Mouse (Mus musculus) kidney, adult 8-10 months (tissue): ENCODE data around the gene Pih1d1.

Experiments
- DNase-seq, 2 experiments: peaks; one replicate each; pipeline ENCODE4 v3.0.0; 2022

Pih1d1 gene

DNA sequence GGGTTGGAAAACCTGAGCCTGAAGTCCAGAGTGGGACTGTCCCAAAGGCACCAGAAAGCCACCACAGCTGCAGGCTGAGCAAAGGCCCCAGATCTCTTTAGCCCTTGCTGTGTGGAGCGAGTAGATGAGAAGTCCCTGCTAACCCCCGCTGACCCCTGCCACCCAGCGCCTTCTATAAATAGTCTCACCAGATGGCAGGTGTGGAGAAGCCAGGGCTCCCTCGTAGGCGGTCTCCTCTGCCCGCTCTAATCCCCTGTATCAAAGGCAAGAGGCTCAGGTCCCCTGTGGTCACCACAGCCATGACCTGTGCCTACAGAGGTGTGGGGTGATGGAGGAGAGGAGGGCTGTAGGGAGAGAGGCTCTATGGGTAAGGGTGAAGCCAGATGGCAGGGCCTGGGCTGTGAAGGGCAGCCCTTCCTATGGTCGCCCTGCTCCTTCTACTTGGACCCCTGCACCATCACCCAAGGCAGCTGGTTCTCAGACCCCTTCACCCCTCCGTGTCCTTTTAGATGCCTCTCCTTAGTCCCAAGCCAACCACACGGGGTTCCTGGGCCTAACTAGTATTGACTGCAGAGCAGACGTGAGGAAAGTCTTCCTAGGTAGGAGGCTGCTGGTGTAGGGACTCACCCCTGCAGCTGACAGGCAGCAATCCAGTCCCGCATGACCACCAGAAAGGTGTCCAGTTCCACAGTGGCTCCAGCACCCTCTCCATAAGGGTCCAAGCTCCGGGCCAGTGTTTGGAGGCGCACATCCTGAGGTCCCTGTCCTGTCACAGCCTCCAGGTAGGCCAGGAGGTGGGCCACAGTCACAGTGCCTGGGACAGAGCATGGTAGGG lies 41.5 kb downstream of the Pih1d1 start:
- DNase-seq = no peak

- DNase-seq = no peak
These were observed 42.1 kb downstream of the Pih1d1 start for GRCm38 (mm10) chr7:45196176-45196535.

DNA sequence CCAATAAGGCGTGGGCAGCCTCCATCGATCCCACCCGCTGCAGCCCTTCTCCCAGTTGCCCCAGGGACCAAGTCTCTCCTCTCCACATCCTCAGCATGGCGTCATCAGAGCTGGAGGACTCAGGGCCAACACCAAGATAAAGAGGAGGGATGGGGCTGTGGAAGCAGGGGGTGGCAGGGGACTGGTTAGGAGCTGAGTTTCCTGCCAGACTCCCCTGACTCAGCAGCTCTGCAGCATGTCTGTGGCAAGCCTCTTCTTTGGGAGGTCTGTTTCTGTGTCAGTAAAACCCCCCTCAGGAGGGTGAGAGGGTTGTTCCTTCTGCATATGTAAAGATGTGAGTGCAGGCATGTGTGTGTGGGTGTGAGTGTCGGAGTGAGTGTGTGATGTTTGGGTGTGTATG lies 42.9 kb downstream of the Pih1d1 start:
- no peak for DNase-seq

DNA sequence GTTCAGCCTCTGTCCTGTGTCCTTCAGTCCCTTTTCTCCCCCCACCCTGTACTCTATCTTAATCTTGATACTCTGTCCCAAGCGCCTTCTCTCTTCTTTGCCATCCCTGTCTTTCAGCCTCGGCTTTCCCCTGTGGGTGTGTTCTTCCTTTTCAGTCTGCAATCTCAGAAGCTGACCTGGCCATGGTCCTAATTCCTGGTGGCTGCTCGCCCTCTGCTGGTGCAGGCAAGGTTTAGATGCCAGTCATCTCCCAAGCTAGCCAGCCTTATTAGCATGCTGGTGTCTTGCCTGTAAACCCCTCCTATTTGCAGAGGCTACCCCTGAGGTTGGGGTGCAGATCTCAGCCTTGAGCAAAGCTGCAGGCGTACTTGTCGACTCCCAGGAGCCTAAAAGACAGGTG lies 44.3 kb downstream of the Pih1d1 start:
- DNase-seq = peak; percentile 54 to 78

GRCm38 (mm10) chr7:45198961-45199360 lies 44.9 kb downstream of the Pih1d1 start:
- DNase-seq = no peak

DNA sequence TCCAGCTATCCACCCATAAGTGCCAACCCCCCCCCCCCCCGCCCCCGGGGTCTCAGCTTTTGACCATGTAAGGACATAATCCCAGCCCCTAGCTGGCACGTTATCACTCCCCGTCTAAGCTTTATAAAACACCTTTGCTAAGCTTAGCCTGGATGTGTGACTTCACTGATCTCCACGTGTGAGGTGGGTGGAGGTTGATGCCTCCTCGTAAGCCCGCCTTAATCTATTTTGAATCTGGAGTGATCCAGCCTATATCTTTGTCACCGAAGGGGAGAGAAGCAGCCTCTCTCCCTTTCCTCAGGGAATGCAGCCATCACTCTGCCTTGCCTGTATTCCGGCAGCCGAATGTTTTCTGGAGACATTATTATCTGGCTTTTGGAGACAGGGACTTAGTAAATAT lies 48.6 kb downstream of the Pih1d1 start:
- DNase-seq = no peak

GRCm38 (mm10) chr7:45204380-45205143 lies 50.5 kb downstream of the Pih1d1 start, which contains the start of gene Ccdc155:
TSS of gene Ccdc155 (minus strand) at chr7:45204892.
- DNase-seq = peak; percentile 82 to 84

DNA sequence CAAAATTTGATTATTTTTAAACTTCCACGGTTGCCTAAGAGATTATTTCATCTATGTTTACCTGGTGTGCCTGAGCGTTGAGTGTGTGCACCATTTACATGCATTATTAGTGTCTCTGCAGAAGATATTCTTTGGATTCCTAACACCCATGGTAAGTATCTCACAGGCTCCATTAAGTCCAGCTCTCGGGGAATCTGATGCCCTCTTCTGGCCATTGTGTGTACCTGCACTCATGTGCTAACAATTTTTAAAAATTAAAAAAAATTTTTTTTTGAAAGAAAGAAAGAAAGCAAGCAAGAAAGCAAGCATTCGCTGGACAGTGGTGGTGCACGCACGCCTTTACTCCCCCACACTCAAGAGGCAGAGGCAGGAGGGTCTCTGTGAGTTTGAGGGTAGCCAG lies 54.2 kb downstream of the Pih1d1 start:
- no peak for DNase-seq
